Mouse (Mus musculus) kidney, adult 9 months (tissue): ENCODE results near the gene Hmox2.

ENCODE experiments used
- DNase-seq: peaks from one replicate; pipeline ENCODE4 v3.0.0; 2022

Gene Hmox2

GRCm38 (mm10) chr16:4785706-4786105, 59.5 kb downstream of the Hmox2 start:
- no peak for DNase-seq

DNA sequence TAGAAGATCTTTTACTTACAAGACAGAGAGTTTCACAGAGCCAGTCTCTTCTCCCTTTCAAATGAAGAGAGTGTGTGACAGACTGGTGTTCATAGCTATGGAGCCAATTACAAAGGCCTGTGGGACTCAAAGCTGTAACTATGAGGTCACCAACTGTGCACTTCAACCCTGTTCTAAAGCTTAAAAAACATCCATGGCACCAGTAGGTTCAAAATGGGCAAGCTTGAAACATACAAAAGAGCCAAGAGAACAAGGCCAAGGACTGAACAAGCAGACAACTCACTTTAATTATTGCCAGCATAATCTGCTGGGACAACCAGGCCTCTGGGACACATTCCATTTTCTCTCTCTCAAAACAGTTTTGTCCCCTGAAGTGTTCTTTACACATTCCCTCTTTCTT, 62.0 kb downstream of the Hmox2 start:
- peak; percentile 43 for DNase-seq

GRCm38 (mm10) chr16:4789311-4789768, 63.2 kb downstream of the Hmox2 start:
- DNase-seq: no peak

GRCm38 (mm10) chr16:4789810-4790559, 63.8 kb downstream of the Hmox2 start, which contains the start of gene Cdip1:
Gene Cdip1 (minus strand): TSS chr16:4790292.
- peak; percentile 94 for DNase-seq

DNA sequence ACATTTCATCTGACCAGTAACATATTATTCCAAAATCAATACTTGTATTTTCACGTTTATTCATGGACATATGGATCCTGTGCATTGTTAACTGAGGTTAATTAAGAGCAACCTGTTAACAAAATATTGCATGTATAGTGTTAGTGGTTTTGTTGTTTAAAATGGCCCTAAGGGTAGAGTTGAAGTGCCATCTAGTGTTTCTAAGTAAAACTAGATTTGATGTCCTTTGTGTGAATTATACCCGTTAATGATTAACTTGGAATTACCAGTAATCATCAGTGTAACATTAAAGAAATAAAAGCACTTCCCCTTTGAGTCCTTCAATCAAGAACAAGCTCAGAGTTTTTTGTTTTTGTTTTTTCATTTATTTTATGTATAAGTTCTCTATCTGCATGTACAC, 65.2 kb downstream of the Hmox2 start:
- peak; percentile 55 for DNase-seq

DNA sequence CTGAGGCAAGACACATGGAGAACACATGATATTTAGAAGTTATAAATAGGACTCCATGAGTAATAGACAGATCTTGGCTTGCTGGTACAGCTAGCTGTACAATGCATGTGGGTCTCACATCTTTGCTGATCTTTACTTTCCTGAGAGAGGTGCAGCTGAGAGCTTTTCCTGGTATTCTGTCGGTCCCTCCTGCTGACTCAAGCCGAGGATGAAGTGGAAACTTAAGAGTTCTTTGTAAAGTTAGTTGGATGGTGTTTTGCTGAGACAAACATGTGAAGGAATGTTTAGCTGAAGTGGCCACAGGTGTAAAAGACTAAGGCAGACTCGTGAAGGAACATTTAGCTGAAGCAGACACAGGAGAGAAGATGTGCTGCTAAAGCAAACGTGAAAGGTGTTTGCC, 70.5 kb downstream of the Hmox2 start:
- DNase-seq: no peak
